Mouse (Mus musculus) natural killer cell, adult 2 months (primary cell): ENCODE results near the gene Siae.

Experiments used
- DNase-seq, 2 experiments: peaks; one replicate each; pipeline ENCODE4 v3.0.0; 2022; ENCODE audit warnings: low spot score in 2 of 2

Siae gene

DNA sequence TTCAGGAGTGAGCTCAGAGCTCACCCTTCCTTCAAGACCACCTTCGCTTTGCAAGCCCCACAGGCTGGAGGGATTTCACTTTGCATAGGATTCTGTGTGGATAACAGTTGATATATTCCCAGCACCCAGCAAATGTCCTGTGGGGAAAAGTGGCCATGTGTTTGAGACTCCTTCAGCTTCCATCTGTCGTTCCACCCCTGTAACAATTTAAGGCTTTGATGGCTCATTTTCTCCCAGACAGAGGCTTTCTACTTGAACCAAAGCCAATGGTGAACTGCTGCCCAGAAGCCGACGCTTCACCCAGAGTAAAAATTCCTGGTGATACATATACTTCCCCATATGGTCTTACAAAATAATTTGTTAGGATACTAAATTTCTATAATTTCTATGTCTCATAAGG, 119.8 kb downstream of the Siae start:
- no peak for DNase-seq

DNA sequence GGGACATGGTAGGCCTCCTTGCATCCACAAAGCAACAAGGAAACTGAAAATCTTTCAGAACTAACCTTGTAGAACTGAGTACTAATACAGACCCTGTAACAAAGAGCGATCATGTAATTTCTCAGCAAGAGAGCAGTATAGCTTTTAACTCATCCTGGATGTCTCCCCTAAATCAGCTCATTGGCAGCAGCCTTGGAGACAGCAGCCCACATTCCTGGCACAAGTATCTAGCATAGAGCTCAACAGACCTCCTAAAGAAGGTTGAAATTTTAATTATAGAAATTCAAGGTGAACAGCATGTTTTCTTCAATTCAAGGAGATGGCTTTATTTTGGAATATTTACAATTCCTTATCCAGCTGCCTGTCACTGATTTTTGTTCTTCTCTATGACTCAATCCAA, 125.6 kb downstream of the Siae start:
- no peak for DNase-seq

DNA sequence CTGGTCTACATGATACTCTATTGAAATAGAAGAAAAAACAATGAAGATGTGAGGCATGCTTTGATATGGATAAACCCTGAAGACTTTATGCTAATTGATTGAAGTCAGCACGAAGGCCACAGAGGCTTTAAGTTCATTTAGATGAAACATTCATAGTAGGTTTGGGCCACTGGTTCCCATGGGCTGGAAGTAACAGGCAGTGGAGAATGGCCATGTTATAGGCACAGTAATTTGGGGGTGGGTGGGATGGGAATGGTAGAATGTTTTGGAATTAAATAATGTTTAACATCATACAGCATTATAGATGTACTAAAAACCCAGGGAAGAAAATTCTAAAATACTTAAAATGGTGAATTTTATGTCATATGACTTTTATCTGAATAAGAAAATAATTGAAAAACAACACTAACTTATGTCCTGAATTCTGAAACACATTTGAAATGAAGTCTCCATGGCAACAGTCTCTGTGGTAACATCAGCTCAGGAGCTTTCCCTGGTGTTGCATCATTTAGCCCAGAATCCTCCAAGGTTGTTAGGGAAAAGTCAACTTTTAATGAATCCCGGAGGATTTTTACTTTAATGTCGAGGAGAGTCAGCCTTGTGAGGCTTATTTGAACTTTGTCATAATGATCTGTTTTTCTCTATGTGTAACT, 131.9 kb downstream of the Siae start:
- DNase-seq = no peak

DNA sequence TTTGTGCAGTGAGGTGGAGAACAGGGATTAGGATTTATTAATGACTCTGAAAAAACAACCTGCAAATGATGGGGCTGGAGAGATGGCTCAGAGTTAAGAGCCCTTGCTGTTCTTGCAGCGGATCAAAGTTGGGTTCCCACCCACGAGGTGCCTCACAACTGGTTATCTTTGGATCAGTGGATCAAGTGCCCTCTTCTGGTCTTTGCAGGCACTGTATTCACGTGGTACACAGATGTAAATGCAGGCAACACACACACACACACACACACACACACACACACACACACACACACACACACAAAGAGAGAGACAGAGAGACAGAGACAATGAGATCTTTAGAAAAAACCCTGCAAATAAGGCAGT, 132.4 kb downstream of the Siae start:
- no peak for DNase-seq

GRCm38 (mm10) chr9:37689970-37690686, 134.6 kb downstream of the Siae start:
- no peak for DNase-seq
